In genomic region chr12:83716416-83717184, GRCm38 (mm10) we compare ENCODE assay signal across 14 mouse cellular contexts. TPM values are rescaled to one million over a fixed set of nuclear protein-coding genes. Genes with fewer than 3 reads are reported as not detected.
A peak's percentile ranks its signal among the peaks of the same experiment; 100 is the strongest.
DNase-seq lines count a peak whose midpoint lies in the region; TF ChIP-seq lines count a peak whose summit lies in the region.
"Had no signal": no experiment of that assay in that cellular context is flagged by ENCODE, and none has a peak within 500 bp of the region (broad histone marks: within the 10 kb centered on the region; RNA-seq: fewer than 3 reads in every experiment).

No protein-coding gene starts in this region.

- intact Hi-C loops in heart, postnatal 25 days (cut with DNase I) = loop anchor here (10.0 kb wide), 1 partner anchor 318 kb away; the partner anchor contains the start of genes Acot4 and Gm49366

- peak; percentile 24 for DNase-seq in heart, postnatal 4 days
- DNase-seq in heart, postnatal 25 days (ENCODE audit: low spot score) = no peak
- peak; percentile 72 for DNase-seq in adrenal gland, adult 8-10 months
- DNase-seq in brain, embryonic 14.5 days (ENCODE audit: low read depth) = peak; percentile 4
- peak; percentile 40 for DNase-seq in ovary, postnatal 36 days (ENCODE audit: low spot score)
- no peak for DNase-seq in thymus, postnatal 14 days
- DNase-seq in retina, embryonic 14.5 days (ENCODE audit: low spot score) = no peak
- DNase-seq: cerebellum, adult 8-10 months; kidney, adult 9 months; liver, postnatal 0 days; thymus, postnatal 4 days had no signal

- no peak for TF ChIP-seq POLR2A in brain, embryonic 14.5 days (IDR thresholded peaks at IDR 0.05; ENCODE audit: borderline replicate concordance, extremely low read depth, insufficient read depth, insufficient read length, poor library complexity, severe bottlenecking)

- TF ChIP-seq CTCF in brain, embryonic 14.5 days (IDR thresholded peaks at IDR 0.05; ENCODE audit: borderline replicate concordance, extremely low read depth, insufficient read depth, insufficient read length) = no peak

RNA-seq across cellular contexts. Expression of gene Psen1, which starts 28.6 kb away (rescaled TPM):
- 10 to 100 TPM; 43.7 to 44.7 TPM for total RNA-seq in heart, postnatal 4 days (2021)
- total RNA-seq in heart, postnatal 25 days (2021) = 10 to 100 TPM; 31.7 to 34.8 TPM
- 10 to 100 TPM; 71.4 to 81.3 (median 73.0) TPM for total RNA-seq in adrenal gland, adult 8-10 months (2022)
- polyA plus RNA-seq in brain, embryonic 14.5 days (2012; rRNA removed) = 25.4 and 53.0 TPM in 2 replicates

RNA-seq across cellular contexts. Expression of gene Papln, which starts 46.8 kb away (rescaled TPM):
- total RNA-seq in heart, postnatal 4 days (2021) = 10 to 100 TPM; 13.2 to 15.7 TPM
- 10 to 100 TPM in 1 of 2 experiments, 1 to 10 TPM in 1; 9.6 to 13.4 TPM for total RNA-seq in heart, postnatal 25 days (2021)
- 1 to 10 TPM; 2.4 to 4.1 (median 3.2) TPM for total RNA-seq in adrenal gland, adult 8-10 months (2022)
- polyA plus RNA-seq in brain, embryonic 14.5 days (2012; rRNA removed) = 0.77 and 0.85 TPM in 2 replicates
- total RNA-seq: megakaryocyte progenitor cell, adult 5-6 weeks had no signal
- polyA plus RNA-seq: CD4-positive, CD25-positive, alpha-beta regulatory T cell, adult 4 months; embryonic facial prominence, embryonic 11.5 days had no signal

Comparison
In these comparisons a context has a peak if more than half of its experiments do, and no peak if none do; other contexts are left out.
1. DNase-seq: peak in heart, postnatal 4 days (single experiment), adrenal gland, adult 8-10 months (single experiment), brain, embryonic 14.5 days (single experiment) and ovary, postnatal 36 days (single experiment); none in heart, postnatal 25 days (single experiment), thymus, postnatal 14 days (single experiment) and retina, embryonic 14.5 days (single experiment).